Mouse (Mus musculus): ENCODE measurements around the gene Fundc2. TPM values are rescaled to one million over a fixed set of nuclear protein-coding genes. Genes with fewer than 3 reads are reported as not detected.

Gene Fundc2
- polyA plus RNA-seq, 1 experiment from 2014 or later = 40.3 TPM

Other genes starting within 250 kb of the Fundc2 start
- gene Smim9, start 218.6 kb upstream of the Fundc2 start, polyA plus RNA-seq (2015; fragmentation: Nextera tagmentation; extraction: Ambion mirVana) = not detected in 2 replicates
- 1.5 and 2.7 TPM in 2 replicates for gene F8, start 216 bp downstream of the Fundc2 start, polyA plus RNA-seq (2015; fragmentation: Nextera tagmentation; extraction: Ambion mirVana)
- 24.1 and 24.8 TPM in 2 replicates for gene Cmc4, start 34.2 kb downstream of the Fundc2 start, polyA plus RNA-seq (2015; fragmentation: Nextera tagmentation; extraction: Ambion mirVana)
- gene Mtcp1, start 34.2 kb downstream of the Fundc2 start, polyA plus RNA-seq (2015; fragmentation: Nextera tagmentation; extraction: Ambion mirVana) = 7.8 and 8.2 TPM in 2 replicates
- gene Brcc3, start 34.2 kb downstream of the Fundc2 start, polyA plus RNA-seq (2015; fragmentation: Nextera tagmentation; extraction: Ambion mirVana) = 53.6 and 57.8 TPM in 2 replicates
- 341 and 352 TPM in 2 replicates for gene Vbp1, start 131.9 kb downstream of the Fundc2 start, polyA plus RNA-seq (2015; fragmentation: Nextera tagmentation; extraction: Ambion mirVana)
- 23.9 and 25.0 TPM in 2 replicates for gene Rab39b, start 195.8 kb downstream of the Fundc2 start, polyA plus RNA-seq (2015; fragmentation: Nextera tagmentation; extraction: Ambion mirVana)